Mouse (Mus musculus): ENCODE results near the gene Olfr338.
"Not testable (repeated sequence)": the region's sequence is repeated elsewhere in the genome, so short reads cannot be mapped to it uniquely, and the experiment has no call there.

Gene Olfr338

GRCm38 (mm10) chr2:36373219-36373618 lies at the start of gene Olfr338:
Olfr338 (plus strand) TSS chr2:36373519.
- DNase-seq (ENCODE audit: low spot score), result no peak

GRCm38 (mm10) chr2:36415174-36415573 lies 41.9 kb downstream of the Olfr338 start:
- not testable (repeated sequence) for DNase-seq (ENCODE audit: low spot score)

- not testable (repeated sequence) for DNase-seq (ENCODE audit: low spot score)
Observed at GRCm38 (mm10) chr2:36415591-36415990, 42.3 kb downstream of the Olfr338 start.

- no peak for DNase-seq (ENCODE audit: low spot score)
Observed at GRCm38 (mm10) chr2:36418647-36419046, 45.3 kb downstream of the Olfr338 start, which contains the start of gene Olfr339. Olfr339 (plus strand) TSS chr2:36418947.
